Mouse (Mus musculus) liver, postnatal 0 days (tissue): ENCODE data around the gene Pias3.

ENCODE experiments used
- CTCF ChIP-seq: sonication (generic); IDR thresholded peaks from 2 replicates; pipeline ENCODE4 v1.5.1; 2016; ENCODE audit warnings: antibody characterized with exemption, low read depth
- EP300 ChIP-seq: IDR thresholded peaks from 2 replicates; pipeline ENCODE4 v1.6.1; 2016; ENCODE audit warnings: antibody characterized with exemption, low read depth, mild to moderate bottlenecking

DNA sequence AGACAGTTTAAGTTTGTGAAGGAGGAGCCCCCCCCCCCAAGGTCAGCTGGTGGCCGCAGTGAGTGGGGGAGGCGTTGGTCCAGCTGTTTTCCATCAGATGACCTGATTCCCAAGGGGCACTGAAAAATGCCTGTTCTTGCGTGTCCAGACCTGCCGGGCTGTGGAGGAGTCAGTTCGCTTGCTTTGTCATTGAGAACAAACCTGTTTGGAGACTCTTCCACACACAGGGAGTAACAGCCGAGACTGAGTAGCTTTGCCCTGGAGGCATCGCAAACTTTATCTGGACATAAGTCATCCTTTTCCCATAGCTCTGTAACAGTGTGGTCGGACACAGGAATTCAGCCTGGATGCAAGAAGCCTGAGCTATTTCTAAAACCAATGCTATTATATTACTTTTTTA, 21.7 kb upstream of the Pias3 start:
- no peak for TF ChIP-seq EP300
- no peak for TF ChIP-seq CTCF
